Mouse (Mus musculus) thymus, adult 2 months (tissue): Measurements from ENCODE around the gene Myl12a. TPM values are rescaled to one million over a fixed set of nuclear protein-coding genes. Genes with fewer than 3 reads are reported as not detected.

Experiments
- DNase-seq: peaks from one replicate; pipeline ENCODE4 v3.0.0; 2021
- H3K27ac ChIP-seq: fragments of 200-500 bp; 2 replicates; pipeline ENCODE4 v1.5.1; 2012; ENCODE audit warnings: low read length, control low read depth; ENCODE audit not compliant: control insufficient read depth, insufficient read depth
- H3K27me3 ChIP-seq: fragments of 200-500 bp; 2 replicates; pipeline ENCODE4 v1.6.1; 2012; ENCODE audit warnings: mild to moderate bottlenecking, low read length, moderate library complexity, mixed read lengths; ENCODE audit not compliant: control insufficient read depth, insufficient read depth
- H3K36me3 ChIP-seq: fragments of 200-500 bp; 2 replicates; pipeline ENCODE4 v1.6.1; 2012; ENCODE audit warnings: mild to moderate bottlenecking, low read length, moderate library complexity; ENCODE audit not compliant: control insufficient read depth, insufficient read depth
- H3K4me1 ChIP-seq: fragments of 200-500 bp; replicated peaks from 2 replicates; pipeline ENCODE4 v1.6.1; 2012; ENCODE audit warnings: low read length; ENCODE audit not compliant: control insufficient read depth, insufficient read depth
- H3K4me3 ChIP-seq: fragments of 200-500 bp; 2 replicates; pipeline ENCODE4 v1.5.1; 2012; ENCODE audit warnings: mild to moderate bottlenecking, low read length, control low read depth, moderate library complexity; ENCODE audit not compliant: control insufficient read depth, insufficient read depth
- CTCF ChIP-seq: fragments of 200-500 bp; IDR thresholded peaks from 2 replicates; pipeline ENCODE4 v1.5.1; 2012; ENCODE audit warnings: mild to moderate bottlenecking, control low read depth, low read length, moderate library complexity, borderline replicate concordance; ENCODE audit not compliant: control insufficient read depth, poor library complexity, insufficient read depth; ENCODE audit errors: extremely low read depth
- POLR2A ChIP-seq: fragments of 200-500 bp; IDR thresholded peaks from 2 replicates; pipeline ENCODE4 v1.6.1; 2012; ENCODE audit warnings: mild to moderate bottlenecking, low read length, control low read depth, moderate library complexity; ENCODE audit not compliant: control insufficient read depth, poor library complexity, insufficient read depth; ENCODE audit errors: extremely low read depth
- WGBS: fragments of 180-500 bp; shearing (Covaris S2); methylation state at CpG from one replicate; pipeline ENCODE4 v1.1.7; 2018; 5-methylcytosine and 5-hydroxymethylcytosine counted together
- polyA plus RNA-seq: library from polyadenylated mRNA; depleted of rRNA; stranded (reverse); fragments of >200 nt; gene quantifications from 2 replicates; pipeline ENCODE4 v1.2.3, GENCODE M21; 2012

Gene Myl12a
- polyA plus RNA-seq, 1 experiment, result 144 TPM

DNA sequence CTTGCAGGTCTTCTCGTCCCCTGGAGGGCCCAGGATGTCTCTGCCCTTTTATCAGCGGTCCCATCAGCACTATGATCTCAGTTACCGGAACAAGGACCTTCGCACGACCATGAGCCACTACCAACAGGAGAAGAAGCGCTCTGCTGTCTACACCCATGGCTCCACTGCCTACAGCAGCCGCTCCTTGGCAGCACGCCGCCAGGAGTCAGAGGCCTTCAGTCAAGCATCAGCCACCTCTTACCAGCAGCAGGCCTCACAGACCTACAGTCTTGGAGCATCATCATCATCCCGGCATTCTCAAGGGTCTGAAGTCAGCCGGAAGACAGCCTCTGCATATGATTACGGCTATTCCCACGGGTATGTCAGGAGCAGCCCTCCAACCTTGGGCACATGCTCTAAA is 20.2 kb upstream of the Myl12a start:
- no peak overlapping the region for H3K4me3 ChIP-seq
- no peak for DNase-seq
- H3K27ac ChIP-seq, result no peak overlapping the region
- no peaks in the 10 kb centered on the region for H3K27me3 ChIP-seq
- TF ChIP-seq POLR2A, result no peak
- TF ChIP-seq CTCF, result no peak
- no peaks in the 10 kb centered on the region for H3K4me1 ChIP-seq
- no peaks in the 10 kb centered on the region for H3K36me3 ChIP-seq
- 94% methylated on average over 13 of the region's 13 CpGs for WGBS

DNA sequence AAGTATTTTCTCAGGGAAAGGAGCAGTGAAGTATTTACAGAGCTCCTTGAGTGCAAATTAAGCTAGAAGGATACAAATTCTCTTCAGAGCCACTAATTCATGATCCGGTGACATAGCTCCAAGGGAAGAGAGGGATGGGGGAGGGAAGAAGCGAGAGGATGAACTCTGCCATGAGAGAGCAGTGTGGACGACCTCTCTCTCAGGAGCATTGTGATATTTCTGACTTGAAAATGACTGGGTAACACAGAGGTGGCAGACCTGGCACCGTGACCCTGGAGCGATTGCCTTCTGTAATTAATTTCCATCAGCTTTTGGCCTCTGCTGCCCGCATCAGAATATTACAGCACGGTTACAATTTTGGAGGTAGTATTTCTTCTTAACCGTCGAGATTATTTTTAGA is 17.2 kb upstream of the Myl12a start:
- Histone ChIP-seq H3K36me3 (no peaks in the 10 kb centered on the region), H3K27ac (no peak overlapping the region), H3K27me3 (no peaks in the 10 kb centered on the region), H3K4me3 (no peak overlapping the region), H3K4me1 (no peaks in the 10 kb centered on the region)
- DNase-seq, result no peak
- no peak for TF ChIP-seq POLR2A
- no peak for TF ChIP-seq CTCF
- 93% methylated on average over 9 of the region's 9 CpGs for WGBS

DNA sequence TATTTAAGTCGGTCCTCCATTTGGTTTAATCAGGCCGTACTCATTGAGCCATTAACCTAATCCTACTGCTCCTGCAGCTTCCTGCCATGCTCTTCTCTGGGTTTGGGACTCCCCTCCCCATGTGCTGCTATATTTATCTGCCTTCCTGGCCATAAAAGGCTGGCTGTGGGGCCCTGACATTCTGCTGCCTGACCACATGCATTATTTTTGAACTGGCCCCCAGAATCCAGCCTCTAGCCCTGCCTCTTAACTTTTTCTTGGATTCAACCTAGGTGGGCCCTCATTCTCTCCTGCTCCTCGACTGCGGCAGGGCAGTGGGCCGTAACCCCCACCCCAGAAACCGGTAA is 16.6 kb upstream of the Myl12a start:
- WGBS, result 76% methylated on average over 6 of the region's 6 CpGs
- H3K4me3 ChIP-seq, result no peak overlapping the region
- TF ChIP-seq CTCF (no peak), POLR2A (no peak)
- no peaks in the 10 kb centered on the region for H3K27me3 ChIP-seq
- H3K36me3 ChIP-seq, result no peaks in the 10 kb centered on the region
- no peaks in the 10 kb centered on the region for H3K4me1 ChIP-seq
- DNase-seq, result no peak
- H3K27ac ChIP-seq, result no peak overlapping the region

DNA sequence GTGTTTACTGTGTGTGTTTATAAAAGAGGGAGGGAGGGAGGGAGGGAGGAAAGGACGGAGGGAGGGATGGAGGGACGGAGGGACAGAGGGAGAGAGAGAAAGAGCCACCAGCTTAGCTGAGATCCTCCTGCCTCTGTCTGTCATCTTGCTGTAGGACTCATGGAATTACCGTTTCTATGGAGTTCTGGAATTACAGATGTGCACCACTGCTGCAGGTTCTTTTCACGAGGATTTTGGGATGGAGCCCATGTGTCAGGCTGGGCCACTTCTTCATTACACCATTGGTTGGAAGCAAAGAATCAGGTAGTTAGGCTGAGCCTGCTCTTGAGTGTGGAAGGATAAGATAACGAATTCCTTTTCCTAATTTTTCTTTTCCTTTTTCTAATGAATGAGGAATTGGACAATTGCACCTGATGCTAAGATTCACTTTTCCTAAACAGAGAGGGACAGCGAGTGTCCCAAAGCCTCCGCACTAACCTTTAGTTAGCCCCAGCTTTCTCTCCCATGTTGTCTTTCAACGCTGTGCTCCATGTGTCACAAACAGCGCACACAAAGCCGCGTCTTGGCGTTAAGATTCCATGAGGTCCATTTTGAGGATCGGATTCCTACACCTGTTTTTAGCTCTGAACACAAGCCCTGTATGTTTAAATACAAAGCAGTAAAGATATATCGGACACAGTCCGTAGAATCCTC is 16.1 kb upstream of the Myl12a start:
- no peaks in the 10 kb centered on the region for H3K4me1 ChIP-seq
- WGBS, result 93% methylated on average over 15 of the region's 15 CpGs
- no peaks in the 10 kb centered on the region for H3K27me3 ChIP-seq
- H3K36me3 ChIP-seq, result no peaks in the 10 kb centered on the region
- H3K4me3 ChIP-seq, result no peak overlapping the region
- TF ChIP-seq POLR2A (no peak), CTCF (no peak)
- no peak for DNase-seq
- H3K27ac ChIP-seq, result no peak overlapping the region

DNA sequence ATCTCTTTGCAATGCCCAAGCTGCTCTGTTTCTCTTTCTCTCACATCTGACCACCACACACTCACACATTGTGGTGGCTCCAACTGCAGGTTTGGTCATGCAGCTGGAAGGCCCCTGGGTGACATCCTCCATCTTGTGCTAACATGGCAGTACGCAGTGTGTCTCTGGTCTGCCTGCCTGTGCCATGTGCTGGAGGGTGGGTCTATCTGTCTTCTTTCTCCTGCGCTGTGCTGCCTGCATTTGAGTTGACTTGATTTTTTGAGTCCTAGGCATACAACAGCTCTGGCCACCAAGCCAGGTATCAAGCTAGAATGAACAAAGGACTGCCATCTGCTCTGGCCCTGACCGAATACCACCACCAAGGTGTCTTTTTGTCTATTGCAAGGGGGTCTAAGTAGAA is 15.5 kb upstream of the Myl12a start:
- WGBS, result 99% methylated on average over 3 of the region's 3 CpGs
- H3K36me3 ChIP-seq, result no peaks in the 10 kb centered on the region

DNA sequence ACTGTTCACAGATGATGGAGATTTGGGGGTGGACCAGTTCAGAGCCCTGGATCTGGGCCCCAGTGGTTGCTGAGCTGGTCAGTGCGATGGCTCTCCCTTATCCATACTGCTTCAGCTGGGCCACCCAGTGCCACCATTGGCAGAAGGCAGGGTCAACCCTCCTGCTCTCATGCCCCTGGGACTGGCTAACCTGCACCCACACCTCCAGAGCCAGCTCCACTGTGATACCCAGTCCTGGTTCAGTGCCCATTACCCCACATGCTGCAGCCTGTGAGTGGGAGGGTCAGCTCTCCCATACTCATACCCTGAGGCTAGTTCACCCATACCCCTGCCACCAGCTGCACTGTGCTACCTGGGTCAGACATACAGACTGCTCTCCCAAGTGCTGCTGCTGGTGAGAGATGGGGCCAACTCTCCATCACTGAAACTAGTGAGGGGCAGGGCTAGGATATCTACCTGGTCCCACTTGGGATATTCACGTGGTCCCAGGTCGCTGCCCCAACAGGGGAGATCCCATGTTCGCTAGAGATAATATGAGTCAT is 14.8 kb upstream of the Myl12a start:
- Histone ChIP-seq H3K27me3 (no peaks in the 10 kb centered on the region), H3K36me3 (no peaks in the 10 kb centered on the region), H3K4me3 (no peak overlapping the region), H3K4me1 (no peaks in the 10 kb centered on the region), H3K27ac (no peak overlapping the region)
- TF ChIP-seq CTCF (no peak), POLR2A (no peak)
- WGBS, result 95% methylated on average over 4 of the region's 4 CpGs
- DNase-seq, result no peak

More for the DNA sequence above, 15.5 kb upstream of the Myl12a start:
- no peak for DNase-seq
- no peaks in the 10 kb centered on the region for H3K27me3 ChIP-seq
- H3K4me3 ChIP-seq, result no peak overlapping the region
- TF ChIP-seq CTCF, result no peak
- TF ChIP-seq POLR2A, result no peak
- H3K4me1 ChIP-seq, result no peaks in the 10 kb centered on the region
- H3K27ac ChIP-seq, result no peak overlapping the region
